Mouse (Mus musculus): Measurements from ENCODE around the gene Diaph3.

GRCm38 (mm10) chr14:86624816-86625425, 516.1 kb downstream of the Diaph3 start:
- TF ChIP-seq CTCF (IDR thresholded peaks at IDR 0.05; ENCODE audit: low read depth, low read length) (no peak), POLR2A (IDR thresholded peaks at IDR 0.05; ENCODE audit: extremely low read depth, insufficient read depth, low read length) (no peak)

Measured in liver, adult 2 months (tissue).